Mouse (Mus musculus) cerebellum, adult 2 months (tissue): Measurements from ENCODE around the gene Dnajc3. TPM values are rescaled to one million over a fixed set of nuclear protein-coding genes. Genes with fewer than 3 reads are reported as not detected.

ENCODE experiments used
- DNase-seq, 2 experiments: peaks; one replicate each; pipeline ENCODE4 v3.0.0; 2021
- H3K27ac ChIP-seq: fragments of 200-500 bp; 2 replicates; pipeline ENCODE4 v1.5.1; 2012; ENCODE audit warnings: low read length, control low read depth, inconsistent platforms; ENCODE audit not compliant: insufficient read depth
- H3K27me3 ChIP-seq: fragments of 200-500 bp; 2 replicates; pipeline ENCODE4 v1.6.1; 2012; ENCODE audit warnings: inconsistent platforms, mild to moderate bottlenecking, low read length, moderate library complexity; ENCODE audit not compliant: control insufficient read depth, insufficient read depth
- H3K4me1 ChIP-seq: fragments of 200-500 bp; 2 replicates; pipeline ENCODE4 v1.6.1; 2011; ENCODE audit warnings: low read length; ENCODE audit not compliant: control insufficient read depth, insufficient read depth
- H3K4me3 ChIP-seq: fragments of 200-500 bp; replicated peaks from 2 replicates; pipeline ENCODE3; 2011; ENCODE audit warnings: mild to moderate bottlenecking, low read depth, low read length, control low read depth; ENCODE audit not compliant: insufficient read depth
- CTCF ChIP-seq: fragments of 200-500 bp; IDR thresholded peaks from 2 replicates; pipeline ENCODE4 v1.5.1; 2011; ENCODE audit warnings: low read depth, mild to moderate bottlenecking, control low read depth, low read length, moderate library complexity, borderline replicate concordance; ENCODE audit not compliant: insufficient read depth
- POLR2A ChIP-seq: fragments of 200-500 bp; IDR thresholded peaks from 2 replicates; pipeline ENCODE4 v1.6.1; 2011; ENCODE audit warnings: low read length, control low read depth, borderline replicate concordance; ENCODE audit not compliant: insufficient read depth
- WGBS: fragments of 180-500 bp; shearing (Covaris S2); methylation state at CpG from one replicate; pipeline ENCODE4 v1.1.7; 2018; 5-methylcytosine and 5-hydroxymethylcytosine counted together
- polyA plus RNA-seq: library from polyadenylated mRNA; depleted of rRNA; stranded (reverse); fragments of >200 nt; gene quantifications from 2 replicates; pipeline ENCODE4 v1.2.3, GENCODE M21; 2012; rRNA removed

Gene Dnajc3
- polyA plus RNA-seq, 1 experiment = 25.9 TPM

DNA sequence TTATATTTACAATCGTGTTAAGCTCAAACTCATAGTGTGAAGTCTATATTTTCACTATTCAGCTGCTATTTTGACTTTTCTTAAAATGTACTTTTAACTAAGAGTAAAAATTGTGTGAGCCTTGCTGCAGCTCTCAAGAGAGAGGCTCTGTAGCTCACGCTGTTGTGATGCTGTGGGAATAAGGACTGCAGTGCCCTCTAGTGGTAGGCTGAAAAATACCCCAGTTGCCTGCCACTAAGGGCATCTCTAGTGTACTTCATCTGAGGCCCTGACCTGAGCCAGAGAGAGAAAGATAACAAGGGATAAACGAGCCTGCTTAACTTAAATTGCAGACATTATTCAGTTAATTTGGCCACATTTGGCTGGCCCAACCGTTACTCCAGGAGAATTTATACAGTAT, 89.4 kb downstream of the Dnajc3 start:
- WGBS = 55% methylated on average over 4 of the region's 4 CpGs
- TF ChIP-seq POLR2A (no peak), CTCF (peak; percentile 73)
- Histone ChIP-seq H3K27me3 (no peaks in the 10 kb centered on the region), H3K4me1 (no peaks in the 10 kb centered on the region), H3K4me3 (no peak overlapping the region), H3K27ac (no peak overlapping the region)
- peak; percentile 46 to 57 for DNase-seq

DNA sequence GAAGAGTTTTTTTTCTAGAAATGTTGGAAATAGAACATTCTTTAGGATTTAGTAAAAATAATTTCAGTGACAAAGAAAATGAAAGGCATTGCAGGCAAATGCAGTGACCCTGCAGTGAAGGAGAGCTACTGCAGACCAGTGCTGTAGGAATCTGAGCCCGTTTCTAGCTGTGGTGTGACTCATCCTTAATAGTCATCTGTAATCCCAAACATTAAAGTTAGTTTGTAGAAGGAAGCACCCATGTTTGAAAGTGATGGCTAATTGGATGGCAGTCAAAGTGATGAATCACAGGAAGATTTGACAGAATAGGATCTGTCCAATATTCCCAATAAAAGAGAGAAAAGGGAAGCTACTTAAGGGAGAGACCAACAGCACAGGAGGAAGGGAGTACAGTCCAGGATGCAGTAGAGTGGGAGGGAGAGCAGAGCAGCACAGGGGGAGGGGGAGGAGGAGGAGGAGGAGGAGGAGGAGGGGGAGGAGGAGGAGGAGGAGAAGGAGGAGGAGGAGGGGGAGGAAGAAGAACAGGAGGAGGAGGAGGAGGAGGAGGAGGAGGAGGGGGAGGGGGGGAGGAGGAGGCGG, 90.0 kb downstream of the Dnajc3 start:
- H3K27me3 ChIP-seq = no peaks in the 10 kb centered on the region
- H3K27ac ChIP-seq = no peak overlapping the region
- no peak for TF ChIP-seq POLR2A
- TF ChIP-seq CTCF = no peak
- H3K4me1 ChIP-seq = no peaks in the 10 kb centered on the region
- no peak overlapping the region for H3K4me3 ChIP-seq
- 80% methylated on average over 2 of the region's 2 CpGs for WGBS
- no peak for DNase-seq

Other genes with a start within 250 kb of the Dnajc3 start
- gene Abcc4, start 231.8 kb upstream of the Dnajc3 start, polyA plus RNA-seq = 4.5 and 5.4 TPM in 2 replicates
- gene Cldn10, start 150.1 kb upstream of the Dnajc3 start, polyA plus RNA-seq = 21.2 and 24.5 TPM in 2 replicates
- 68.4 and 75.3 TPM in 2 replicates for gene Dzip1, start 12.5 kb upstream of the Dnajc3 start, polyA plus RNA-seq
- 32.6 and 36.2 TPM in 2 replicates for gene Uggt2, start 161.5 kb downstream of the Dnajc3 start, polyA plus RNA-seq
- 6.4 and 6.6 TPM in 2 replicates for gene Hs6st3, start 200.4 kb downstream of the Dnajc3 start, polyA plus RNA-seq